Mouse (Mus musculus) heart, adult 18-20 months (tissue): ENCODE results near the gene Gm14434. TPM values are rescaled to one million over a fixed set of nuclear protein-coding genes. Genes with fewer than 3 reads are reported as not detected.
"Not testable (repeated sequence)": the region's sequence is repeated elsewhere in the genome, so short reads cannot be mapped to it uniquely, and the experiment has no call there.

ENCODE experiments used
- DNase-seq, 2 experiments: peaks; one replicate each; pipeline ENCODE4 v3.0.0; 2021 to 2022; ENCODE audit warnings: mixed read lengths in 1 of 2
- long read RNA-seq, 2 experiments: library from polyadenylated mRNA; stranded (forward); transcript quantifications; one replicate each; pipeline ENCODE4 v2.0.0; 2021
- total RNA-seq, 2 experiments: library from RNA; stranded (reverse); gene quantifications; 2 replicates each; pipeline ENCODE4 v1.2.3; 2021

Gene Gm14434
- not detected for total RNA-seq
- long read RNA-seq, experiment 1, partial matches to known transcripts = 0 of 4 reads
- long read RNA-seq, experiment 1, other reads (novel, unspliced or antisense) = 1 of 4 reads
- long read RNA-seq, experiment 2 = 0 reads

DNA sequence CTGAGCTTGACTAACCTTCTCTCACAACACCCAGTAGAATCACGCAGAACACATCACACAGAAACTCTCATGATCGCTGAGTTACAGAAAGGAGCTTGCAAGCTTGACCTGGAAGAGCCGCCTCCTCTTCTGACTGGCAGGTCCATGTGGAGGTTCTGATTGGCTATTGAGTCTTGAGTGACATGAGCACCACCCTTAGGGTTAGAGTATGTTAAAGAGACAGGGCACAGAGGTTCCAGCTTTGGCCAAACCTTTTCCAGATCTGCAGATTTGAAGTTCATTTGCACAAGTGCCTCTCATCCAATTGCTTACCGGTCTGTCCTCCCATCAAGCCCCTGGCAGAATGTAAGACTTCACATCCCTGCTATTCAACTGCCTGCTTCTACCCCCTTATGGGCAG, at the start of gene Gm14434:
Gene Gm14434 (minus strand): TSS at position 101 of the 400 bp plus-strand sequence.
- DNase-seq = not testable (repeated sequence)

DNA sequence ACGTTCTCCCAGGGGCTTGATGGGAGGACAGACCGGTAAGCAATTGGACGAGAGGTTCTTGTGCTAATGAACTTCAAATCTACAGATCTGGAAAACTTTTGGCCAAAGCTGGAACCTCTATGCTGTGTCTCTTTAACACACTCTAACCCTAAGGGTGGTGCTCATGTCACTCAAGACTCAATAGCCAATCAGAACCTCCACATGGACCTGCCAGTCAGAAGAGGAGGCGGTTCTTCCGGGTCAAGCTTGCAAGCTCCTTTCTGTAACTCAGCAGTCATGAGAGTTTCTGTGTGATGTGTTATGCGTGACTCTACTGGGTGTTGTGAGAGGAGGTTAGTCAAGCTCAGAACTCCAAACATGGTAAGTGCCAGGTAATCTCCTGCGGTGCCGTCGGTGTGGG, 34.2 kb upstream of the Gm14434 start, which contains the start of gene Zfp967:
Gene Zfp967 (plus strand): TSS at position 301 of the 400 bp plus-strand sequence.
- DNase-seq = not testable (repeated sequence)

- DNase-seq = not testable (repeated sequence)
Observed at GRCm38 (mm10) chr2:176423294-176423693, 63.3 kb downstream of the Gm14434 start, which contains the start of gene Gm14435. Gm14435 (plus strand) TSS chr2:176423594.

Other genes with a start within 250 kb of the Gm14434 start
- gene Gm11009, start 167.3 kb downstream of the Gm14434 start, total RNA-seq = not detected
- 10 to 100 TPM; 26.5 to 29.7 TPM for gene Gm14435, start 63.2 kb downstream of the Gm14434 start, total RNA-seq
- gene Zfp967, start 34.3 kb upstream of the Gm14434 start, total RNA-seq = not detected
- 1 to 10 TPM in 1 of 2 experiments, not detected in 1; 1.7 TPM for gene Gm14308, start 149.6 kb upstream of the Gm14434 start, total RNA-seq
- 10 to 100 TPM; 12.6 to 14.7 TPM for gene Zfp973, start 183.7 kb upstream of the Gm14434 start, total RNA-seq
- 1 to 10 TPM; 5.1 to 7.9 TPM for gene Gm14305, start 221.5 kb upstream of the Gm14434 start, total RNA-seq